Mouse (Mus musculus): ENCODE measurements around the gene Nop16.

DNA sequence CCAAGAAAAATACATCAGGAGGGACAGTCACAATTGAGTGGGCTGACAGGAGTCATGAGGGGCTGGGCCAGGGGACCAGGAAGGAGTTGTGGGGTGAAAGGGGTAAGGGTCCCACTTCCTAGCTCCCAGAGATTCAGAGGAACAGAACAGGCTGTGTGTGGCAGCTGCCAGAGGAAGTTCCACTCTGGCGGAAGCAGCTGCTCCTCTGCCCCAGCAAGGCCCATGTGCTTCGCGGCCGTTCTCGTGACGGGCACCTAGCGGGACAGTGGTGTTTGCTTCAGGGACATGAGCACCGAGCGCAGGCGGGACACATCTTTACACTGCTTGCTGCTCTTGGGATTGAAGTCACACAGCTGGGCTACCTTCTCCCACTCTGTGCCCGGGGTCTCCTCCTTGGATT, 3.7 kb upstream of the Nop16 start:
- TF ChIP-seq POLR2A (IDR thresholded peaks at IDR 0.05; ENCODE audit: low read depth, low read length) = no peak
- TF ChIP-seq CTCF (IDR thresholded peaks at IDR 0.05; ENCODE audit: extremely low read depth, insufficient read depth, insufficient read length, insufficient replicate concordance) = no peak
